Mouse (Mus musculus): ENCODE measurements around the gene Inpp5a.
A peak's percentile ranks its signal among the peaks of the same experiment; 100 is the strongest.
"Not testable (repeated sequence)": the region's sequence is repeated elsewhere in the genome, so short reads cannot be mapped to it uniquely, and the experiment has no call there.

The Inpp5a gene

GRCm38 (mm10) chr7:139399977-139400685 is 11.2 kb downstream of the Inpp5a start:
- DNase-seq (ENCODE audit: low spot score in 2 of 2): peak; percentile 20 to 46

DNA sequence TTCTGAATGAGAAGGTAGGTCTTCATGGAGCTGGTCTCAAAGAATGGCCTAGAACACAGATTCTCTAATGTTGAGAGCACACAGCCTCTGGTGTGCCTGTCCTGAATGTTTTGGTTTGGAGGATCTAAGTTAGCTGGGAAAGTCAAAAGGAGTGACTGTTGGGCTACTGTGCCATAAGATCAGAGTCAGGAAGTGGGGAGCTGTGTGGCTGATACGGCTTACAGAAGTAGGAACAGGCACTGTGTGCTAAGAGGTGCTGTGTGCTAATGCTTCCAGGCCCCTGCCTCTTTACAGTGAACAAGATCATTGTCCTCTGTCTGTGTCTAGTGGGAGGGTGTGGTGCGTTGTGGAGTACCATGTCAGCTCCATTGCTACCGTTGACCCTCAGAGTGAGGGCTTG is 12.0 kb downstream of the Inpp5a start:
- DNase-seq (ENCODE audit: low spot score in 2 of 2): no peak

DNA sequence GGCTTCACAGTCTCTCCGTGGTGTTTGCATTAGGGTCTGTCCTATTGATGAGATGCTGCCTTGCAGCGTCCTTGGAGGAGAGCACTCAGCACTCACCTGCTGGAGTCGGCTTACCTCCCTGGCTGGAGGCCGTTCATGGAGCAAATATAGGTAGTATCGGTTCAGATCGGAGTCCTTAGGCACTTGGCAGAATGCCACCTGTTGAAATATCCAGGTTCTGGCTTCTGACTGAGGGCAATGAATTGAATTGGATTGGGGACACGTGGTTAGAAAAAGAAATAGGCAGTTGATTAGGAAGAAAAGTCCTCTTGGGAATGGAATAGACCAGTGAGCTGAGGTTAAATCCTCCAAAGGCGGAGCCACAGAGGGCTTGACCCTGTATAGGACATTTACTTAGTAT is 12.9 kb downstream of the Inpp5a start:
- DNase-seq (ENCODE audit: low spot score in 2 of 2): no peak

DNA sequence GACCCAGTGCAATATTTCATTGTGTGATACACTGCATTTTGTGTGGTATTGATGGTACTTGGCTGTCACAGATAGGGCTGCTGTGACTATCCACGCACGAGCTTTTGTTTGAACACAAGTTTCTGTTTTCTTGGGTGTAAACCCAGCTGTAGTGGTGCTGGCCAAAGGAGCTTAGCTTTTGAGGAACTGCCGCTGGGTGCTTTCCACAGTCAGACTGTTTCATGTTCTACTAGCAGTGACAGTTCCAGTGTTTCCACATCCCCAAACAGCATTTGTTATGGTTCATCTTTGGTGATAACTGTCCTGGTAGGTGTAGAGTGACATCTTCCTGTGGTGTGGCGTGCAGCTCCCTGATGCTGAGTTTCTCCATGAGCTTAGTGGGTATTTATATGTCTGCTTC is 13.8 kb downstream of the Inpp5a start:
- DNase-seq (ENCODE audit: low spot score in 2 of 2): peak in 1 of 2 experiments; percentile 56

DNA sequence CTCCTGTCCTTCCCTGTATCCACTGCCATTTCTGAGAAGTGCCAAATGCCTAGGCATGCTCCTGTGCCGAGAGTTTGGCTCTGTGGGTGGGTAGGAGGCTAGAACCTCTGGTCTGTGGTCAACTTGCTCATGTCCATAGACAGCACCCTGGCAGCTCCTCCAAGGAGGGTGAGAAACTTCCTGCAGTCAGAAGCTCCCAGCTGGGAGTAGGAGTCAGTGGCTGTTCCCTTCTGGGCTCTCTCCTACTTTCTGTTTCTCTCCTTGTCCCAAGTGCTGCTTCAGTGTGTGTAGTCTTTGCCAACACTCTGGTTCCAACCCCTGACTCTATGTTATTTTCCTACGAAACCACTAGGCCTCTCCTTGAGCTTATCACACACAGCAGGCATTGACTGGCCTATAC is 17.7 kb downstream of the Inpp5a start:
- DNase-seq (ENCODE audit: low spot score in 2 of 2): no peak

DNA sequence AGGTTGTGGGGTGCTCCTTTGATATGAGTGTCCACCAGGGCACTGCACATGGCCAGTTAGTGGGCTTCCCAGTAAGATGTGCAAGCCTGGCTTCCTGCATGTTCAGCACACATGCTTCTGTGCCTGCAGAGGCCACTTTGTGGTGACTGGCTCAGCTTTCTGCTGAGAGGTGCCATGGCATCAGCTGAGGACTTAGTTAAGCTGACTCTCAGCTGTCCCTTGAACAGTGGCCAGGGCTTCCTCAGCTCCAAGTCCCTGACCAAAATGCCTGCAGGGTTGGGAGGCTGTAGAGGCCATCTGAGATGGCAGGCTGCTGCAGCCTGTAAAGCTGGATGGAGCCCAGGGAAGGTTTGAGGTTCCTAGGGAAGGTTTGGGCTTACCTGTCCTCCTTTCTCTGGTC is 19.1 kb downstream of the Inpp5a start:
- no peak for DNase-seq (ENCODE audit: low spot score in 2 of 2)

DNA sequence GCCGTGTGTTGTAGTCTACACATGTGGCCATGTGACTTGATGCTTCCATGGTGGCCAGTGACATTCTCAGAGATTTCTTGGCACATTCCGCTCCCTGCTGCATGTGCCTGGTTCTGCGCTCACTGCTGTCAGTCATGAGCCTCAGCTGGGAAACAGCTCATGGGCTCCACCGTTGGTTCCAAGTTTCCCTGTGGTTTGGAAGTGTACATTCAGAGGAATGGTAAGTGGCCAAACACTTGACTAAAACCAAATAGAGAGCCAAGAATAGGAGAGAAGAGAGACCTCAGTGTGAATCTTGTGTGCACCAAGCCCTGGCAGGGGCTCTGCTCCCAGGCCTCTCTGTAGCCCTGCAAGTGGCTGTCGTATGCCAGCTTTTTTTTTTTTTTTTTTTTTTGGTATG is 21.0 kb downstream of the Inpp5a start:
- DNase-seq (ENCODE audit: low spot score in 2 of 2): no peak

GRCm38 (mm10) chr7:139412223-139412950 is 23.5 kb downstream of the Inpp5a start:
- DNase-seq (ENCODE audit: low spot score in 2 of 2): no peak

DNA sequence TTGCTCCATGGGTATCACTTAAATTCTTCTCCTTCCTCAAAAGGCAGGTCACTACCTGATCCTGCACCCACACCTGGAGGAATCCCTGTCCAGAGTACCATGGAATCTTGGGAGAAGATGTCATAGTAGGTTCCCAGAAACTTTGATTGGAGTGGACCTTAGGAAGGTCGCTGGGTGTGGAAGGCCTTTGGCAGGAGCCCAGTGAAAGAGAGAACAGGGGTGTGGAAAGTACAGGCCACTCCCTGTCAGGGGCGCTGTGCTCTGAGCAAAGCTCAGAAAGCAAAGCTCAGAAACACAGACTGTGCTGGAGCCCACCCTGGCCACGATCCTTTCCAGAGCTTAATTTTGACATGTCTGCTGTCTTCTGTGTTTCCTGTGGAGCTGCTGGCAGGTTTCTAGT is 24.5 kb downstream of the Inpp5a start:
- no peak for DNase-seq (ENCODE audit: low spot score in 2 of 2)

GRCm38 (mm10) chr7:139415616-139416225 is 26.8 kb downstream of the Inpp5a start:
- DNase-seq (ENCODE audit: low spot score in 2 of 2): no peak

GRCm38 (mm10) chr7:139418371-139418770 is 29.5 kb downstream of the Inpp5a start:
- no peak for DNase-seq (ENCODE audit: low spot score in 2 of 2)

DNA sequence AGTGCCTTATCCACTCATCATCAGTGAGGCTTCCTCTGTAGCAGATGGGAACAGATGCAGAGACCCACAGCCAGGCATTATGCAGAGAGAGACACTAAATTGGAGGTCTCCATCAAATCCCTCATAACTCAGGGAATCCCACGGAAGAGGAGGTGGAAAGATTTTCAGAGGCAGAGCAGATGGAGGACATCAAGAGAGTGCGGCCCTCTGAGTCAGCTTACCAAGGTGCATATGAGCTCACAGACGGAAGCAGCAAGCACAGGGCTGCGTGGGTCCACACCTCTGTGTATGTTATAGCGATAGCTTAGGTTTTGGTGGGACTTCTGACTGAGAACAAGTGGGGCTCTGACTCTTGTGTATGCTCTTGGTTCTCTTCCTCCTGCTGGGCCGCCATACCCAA is 33.9 kb downstream of the Inpp5a start:
- DNase-seq (ENCODE audit: low spot score in 2 of 2): no peak

DNA sequence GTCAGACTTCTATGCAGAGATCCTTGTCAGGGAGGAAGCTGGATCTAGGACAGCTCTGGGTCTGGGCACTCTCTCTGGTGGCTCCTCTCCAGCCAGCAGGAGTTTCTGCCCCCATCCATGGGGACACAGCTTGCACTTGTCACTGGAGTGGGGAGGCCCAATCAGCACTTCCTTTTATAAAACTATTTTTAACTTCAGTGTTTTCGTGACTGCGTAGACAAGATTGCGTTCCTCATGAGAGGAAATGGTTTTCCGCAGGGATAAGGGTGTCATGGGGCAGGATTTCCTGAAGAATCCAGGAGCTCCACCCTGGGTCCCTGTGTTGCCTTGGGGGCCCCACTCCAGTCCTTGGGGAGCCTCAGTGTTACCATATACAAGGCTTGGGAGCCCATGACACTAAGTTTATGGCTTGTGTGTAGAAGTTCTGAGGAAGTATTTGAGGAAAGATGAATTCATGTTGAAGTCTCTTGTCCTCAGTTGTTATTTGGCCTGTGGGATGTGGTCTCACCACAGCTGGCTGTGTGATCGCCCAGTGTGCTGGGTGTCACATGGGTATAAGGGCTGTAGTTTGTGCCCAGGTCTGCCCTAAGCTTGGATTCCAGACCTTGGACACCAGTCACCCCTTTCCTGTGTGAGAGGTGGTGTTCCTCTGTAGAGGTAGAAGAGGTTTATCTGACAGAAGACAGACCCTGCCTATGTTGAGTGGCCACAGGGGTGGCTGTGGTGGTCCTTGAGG is 45.4 kb downstream of the Inpp5a start:
- no peak for DNase-seq (ENCODE audit: low spot score in 2 of 2)

- DNase-seq (ENCODE audit: low spot score in 2 of 2): not testable (repeated sequence)
Observed at GRCm38 (mm10) chr7:139434931-139435330, 46.0 kb downstream of the Inpp5a start.

- no peak for DNase-seq (ENCODE audit: low spot score in 2 of 2)
Observed at GRCm38 (mm10) chr7:139435749-139436148, 46.8 kb downstream of the Inpp5a start.

DNA sequence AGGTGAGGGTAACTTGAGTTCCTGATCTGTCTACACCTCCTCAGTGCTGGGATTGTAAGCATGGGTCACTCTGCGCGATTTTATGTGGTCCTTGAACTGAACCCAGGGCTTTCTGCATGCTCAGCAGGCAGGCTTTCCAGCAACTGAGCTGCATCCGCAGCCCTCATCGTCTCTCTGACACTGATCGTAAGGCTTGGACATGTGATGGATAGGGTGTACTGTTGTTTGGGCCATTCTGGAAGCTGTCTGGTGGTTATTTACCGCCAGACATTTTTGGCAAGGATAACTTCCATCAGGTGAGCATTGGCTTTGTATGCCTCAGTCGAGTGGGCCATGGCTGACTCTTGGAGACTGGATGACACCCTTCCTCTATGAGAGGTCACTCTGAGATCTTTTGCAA is 48.0 kb downstream of the Inpp5a start:
- no peak for DNase-seq (ENCODE audit: low spot score in 2 of 2)

- no peak for DNase-seq (ENCODE audit: low spot score in 2 of 2)
Observed at GRCm38 (mm10) chr7:139437471-139437870, 48.6 kb downstream of the Inpp5a start.

DNA sequence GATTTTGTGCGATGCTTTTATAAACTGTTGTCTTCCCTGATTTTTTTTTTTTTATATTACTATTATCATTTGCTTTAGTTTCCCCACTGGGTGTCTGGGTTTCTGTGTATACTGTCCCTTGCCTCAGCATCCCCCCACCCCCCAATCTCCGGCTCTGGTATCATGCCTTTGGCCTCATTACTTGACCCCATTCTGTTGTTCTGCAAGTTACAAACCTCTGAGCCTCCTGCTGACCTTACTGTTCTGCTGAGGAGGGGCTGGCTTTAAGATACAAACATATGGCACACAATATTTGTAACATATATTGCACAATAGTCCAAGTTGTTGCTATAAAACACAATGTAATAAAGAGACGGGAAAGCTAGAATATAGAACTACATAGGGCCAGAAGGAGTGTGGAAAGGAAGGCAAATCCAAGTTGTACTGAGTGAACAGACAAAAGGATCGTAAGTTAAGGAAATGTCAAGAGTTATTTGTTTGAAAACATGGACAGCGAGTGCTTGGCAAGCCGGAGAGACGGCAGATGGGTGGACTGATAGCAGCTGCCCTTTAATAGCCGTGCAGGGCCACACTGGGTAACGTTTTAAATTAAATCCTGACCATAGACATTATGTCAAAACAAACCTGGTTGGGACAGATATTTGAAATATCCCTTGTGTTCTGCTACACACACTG is 49.2 kb downstream of the Inpp5a start:
- no peak for DNase-seq (ENCODE audit: low spot score in 2 of 2)

DNA sequence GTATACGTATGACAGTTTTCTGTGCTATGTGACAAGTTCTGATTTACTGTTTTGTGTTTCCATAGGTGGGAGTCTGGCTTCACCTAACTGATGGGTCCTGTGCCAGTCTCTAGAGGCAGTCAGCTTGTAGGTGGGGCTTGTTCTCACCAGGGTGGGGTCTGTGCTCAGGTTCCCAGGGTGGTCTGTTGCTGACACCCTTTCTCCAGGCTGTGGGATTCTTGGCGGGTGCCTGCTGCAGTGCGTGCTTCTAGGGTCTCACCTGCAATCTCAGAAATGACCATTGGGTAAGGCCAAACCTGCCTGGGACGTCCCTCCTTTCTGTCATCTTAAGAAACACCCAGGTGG is 49.7 kb downstream of the Inpp5a start:
- no peak for DNase-seq (ENCODE audit: low spot score in 2 of 2)

DNA sequence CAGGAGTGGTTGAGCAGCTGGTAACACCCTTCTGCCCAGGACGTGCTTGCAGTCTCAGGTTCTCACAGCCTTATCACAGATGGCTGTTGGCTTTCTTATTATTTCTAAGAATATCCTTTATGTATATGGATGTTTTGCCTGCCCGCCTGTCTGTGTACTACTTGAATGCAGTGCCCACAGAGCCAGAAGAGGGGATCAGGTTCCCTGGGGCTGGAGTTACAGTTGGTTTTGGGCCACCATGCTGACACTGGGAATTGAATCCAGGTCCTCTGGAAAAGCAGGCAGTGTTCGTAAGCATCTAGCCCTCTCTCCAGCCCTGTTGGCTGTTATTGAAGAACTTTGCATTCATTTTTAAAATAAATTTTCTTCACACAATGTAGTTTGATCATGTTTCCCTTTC is 50.1 kb downstream of the Inpp5a start:
- DNase-seq (ENCODE audit: low spot score in 2 of 2): no peak

- DNase-seq (ENCODE audit: low spot score in 2 of 2): no peak
Observed at GRCm38 (mm10) chr7:139439922-139440895, 51.3 kb downstream of the Inpp5a start.

Data from spleen, postnatal 10 days (tissue).